Mouse (Mus musculus): Measurements from ENCODE around the gene Cntnap5c.

Cntnap5c gene

DNA sequence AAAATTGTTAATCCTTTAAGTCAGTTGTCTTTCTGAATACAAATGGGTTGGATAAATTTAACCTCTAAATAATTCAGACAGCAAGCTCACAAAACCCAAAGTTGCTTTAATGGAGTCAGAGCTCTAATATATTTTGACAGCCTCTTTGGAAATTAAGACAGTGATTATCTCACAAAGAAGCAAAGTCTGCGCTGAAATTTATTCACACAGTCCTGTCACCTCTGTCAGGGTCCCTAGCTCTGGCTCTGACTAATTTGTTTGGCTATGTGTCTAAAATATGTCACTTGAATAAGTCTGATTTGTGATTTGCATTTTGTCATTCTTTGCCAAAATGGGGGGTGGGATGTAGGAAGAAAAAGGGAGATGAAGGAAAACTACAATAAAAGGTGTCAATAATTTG, 234.0 kb downstream of the Cntnap5c start:
- DNase-seq (ENCODE audit: extremely low read depth, low read depth) = no peak

DNA sequence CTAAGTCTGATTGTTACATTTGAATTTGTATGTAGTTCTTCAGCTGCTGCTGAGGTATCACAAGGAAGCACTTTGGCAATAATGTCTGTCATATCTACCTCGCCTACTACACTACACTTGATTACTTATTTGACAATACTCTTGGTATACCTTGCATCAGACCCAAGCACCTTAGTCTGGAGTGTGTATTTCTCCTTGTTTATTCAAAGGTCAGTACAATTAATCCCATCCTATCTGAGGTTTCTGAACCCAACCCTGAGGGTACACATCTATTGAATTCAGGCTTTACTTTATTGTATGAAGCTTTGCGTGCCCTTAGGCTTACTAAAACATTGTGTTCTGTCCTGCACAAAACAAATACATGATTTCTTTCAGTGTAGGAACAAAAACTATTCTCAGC, 235.1 kb downstream of the Cntnap5c start:
- no peak for DNase-seq (ENCODE audit: extremely low read depth, low read depth)

DNA sequence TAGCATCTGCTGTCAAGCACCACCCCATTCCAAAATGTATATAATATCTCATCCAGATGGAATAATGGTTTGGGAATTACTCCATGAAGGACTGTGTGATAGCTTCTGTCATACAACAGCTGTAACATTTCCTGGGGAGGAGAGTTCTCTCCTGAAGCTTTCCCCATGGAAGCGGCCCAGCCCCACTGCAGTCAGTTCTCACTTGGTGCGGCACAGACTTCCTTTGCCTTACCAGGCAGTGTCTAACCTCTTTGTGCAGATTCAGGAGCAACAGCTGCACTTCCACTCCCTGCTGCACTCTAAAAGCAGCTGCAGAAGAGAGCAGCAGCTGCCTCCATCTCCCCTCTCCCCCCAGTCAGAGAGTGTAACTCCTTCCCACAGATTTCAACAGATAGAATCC, 271.8 kb downstream of the Cntnap5c start:
- no peak for DNase-seq (ENCODE audit: extremely low read depth, low read depth)

DNA sequence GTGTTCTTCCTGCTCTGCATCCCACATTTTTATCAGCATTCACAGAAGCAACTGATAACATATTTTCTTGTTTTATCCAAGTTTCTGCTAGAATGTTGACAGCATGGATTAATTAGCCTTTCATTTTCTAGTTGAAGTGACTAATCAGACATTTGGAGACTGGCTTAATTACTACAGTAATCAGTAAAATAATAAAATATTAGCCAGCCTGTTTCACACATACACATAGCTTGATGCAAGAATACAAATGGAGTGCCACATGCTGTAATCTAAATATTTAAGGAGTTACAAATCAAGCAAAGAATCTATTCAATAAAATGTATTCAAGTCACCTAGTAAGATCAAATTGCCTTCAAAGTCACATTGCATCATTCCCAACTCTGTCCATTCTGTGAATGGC, 275.8 kb downstream of the Cntnap5c start:
- no peak for DNase-seq (ENCODE audit: extremely low read depth, low read depth)

DNA sequence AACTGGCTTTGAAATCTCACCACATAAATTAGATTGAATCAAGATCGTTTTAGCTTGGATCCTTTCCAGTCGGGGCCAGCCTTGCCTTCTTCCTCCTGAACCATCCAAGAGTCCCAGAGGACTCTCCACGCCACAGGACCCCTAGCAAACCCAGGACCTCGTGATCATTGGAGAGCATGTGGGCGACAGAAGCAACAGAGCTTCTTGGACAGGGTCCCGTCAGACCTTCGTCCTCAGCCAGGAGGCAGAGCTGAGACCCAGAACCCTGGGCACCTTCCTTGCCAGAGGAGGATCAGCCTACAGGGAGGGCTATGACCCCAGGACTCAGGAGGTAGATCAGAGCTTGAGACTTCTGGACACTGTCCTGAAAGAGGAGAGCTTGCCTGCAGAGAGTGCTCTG, 300.5 kb downstream of the Cntnap5c start:
- no peak for DNase-seq (ENCODE audit: extremely low read depth, low read depth)

DNA sequence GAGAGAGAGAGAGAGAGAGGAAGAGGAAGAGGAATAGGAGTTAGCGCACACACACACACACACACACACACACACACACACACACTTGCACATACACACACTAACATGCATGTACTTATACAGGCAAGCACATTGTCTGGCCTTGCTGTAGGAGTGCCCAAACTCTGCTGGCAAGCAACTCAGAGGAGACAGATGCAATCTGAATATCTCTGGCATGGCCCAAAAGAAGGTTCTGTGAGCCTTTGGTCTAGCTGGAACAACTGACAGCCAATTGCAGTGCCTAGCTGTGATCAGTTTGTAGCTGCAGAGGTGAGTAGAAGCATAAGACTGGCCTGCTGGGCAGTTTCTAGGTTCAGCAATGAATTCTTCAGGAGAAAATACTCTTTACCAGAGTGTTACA, 313.3 kb downstream of the Cntnap5c start:
- no peak for DNase-seq (ENCODE audit: extremely low read depth, low read depth)

DNA sequence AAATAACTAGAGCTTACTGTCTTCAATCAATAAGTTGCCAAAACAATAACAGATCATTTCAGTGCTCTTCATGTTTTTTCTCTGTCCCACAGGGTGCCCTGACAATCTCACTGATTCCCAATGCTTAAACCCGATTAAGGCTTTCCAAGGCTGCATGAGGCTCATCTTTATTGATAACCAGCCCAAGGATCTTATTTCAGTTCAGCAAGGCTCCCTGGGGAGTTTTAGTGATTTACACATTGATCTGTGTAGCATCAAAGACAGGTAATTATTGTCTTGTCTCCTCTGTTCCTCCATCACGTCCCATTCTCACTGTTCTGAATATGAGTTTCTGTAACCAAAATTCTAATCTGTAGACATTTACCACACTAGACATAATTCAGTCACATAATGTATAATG, 335.1 kb downstream of the Cntnap5c start:
- no peak for DNase-seq (ENCODE audit: extremely low read depth, low read depth)

DNA sequence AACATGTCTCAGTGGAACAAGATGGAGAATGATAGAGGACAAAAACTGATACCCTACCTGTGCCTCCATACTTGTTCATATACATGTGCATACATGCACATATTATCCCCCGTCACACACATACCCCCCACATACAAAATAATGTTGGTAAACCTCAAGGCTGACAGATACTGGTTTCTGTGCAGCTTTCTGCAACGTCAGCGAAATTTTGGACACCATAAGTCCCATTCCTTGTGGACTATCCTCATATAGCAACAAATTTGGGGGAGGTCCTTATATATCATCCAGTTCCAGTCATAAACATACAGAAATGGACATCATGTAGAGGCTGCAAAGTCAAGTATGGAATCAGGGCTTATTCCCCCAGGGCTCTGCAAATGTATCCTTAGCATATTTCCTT, 338.5 kb downstream of the Cntnap5c start:
- no peak for DNase-seq (ENCODE audit: extremely low read depth, low read depth)

DNA sequence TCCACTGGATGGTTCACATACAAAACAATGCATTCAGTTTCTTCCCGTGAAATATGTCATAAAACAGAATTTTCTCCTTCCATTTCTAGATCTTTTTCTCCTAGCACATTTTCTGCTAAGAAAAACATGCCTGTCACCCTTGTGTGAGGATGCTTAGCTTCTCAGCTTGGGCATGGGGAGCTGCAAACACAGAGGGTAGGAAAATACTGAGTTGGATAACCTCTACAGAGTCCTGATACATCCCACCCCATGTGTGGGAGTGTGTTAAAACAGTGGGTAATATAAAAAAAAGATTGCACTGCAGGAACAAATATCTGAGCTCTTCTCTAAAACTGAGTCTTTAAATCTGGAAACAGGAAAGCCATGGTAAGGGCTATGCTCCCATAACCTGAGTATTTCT, 339.0 kb downstream of the Cntnap5c start:
- DNase-seq (ENCODE audit: extremely low read depth, low read depth) = no peak

DNA sequence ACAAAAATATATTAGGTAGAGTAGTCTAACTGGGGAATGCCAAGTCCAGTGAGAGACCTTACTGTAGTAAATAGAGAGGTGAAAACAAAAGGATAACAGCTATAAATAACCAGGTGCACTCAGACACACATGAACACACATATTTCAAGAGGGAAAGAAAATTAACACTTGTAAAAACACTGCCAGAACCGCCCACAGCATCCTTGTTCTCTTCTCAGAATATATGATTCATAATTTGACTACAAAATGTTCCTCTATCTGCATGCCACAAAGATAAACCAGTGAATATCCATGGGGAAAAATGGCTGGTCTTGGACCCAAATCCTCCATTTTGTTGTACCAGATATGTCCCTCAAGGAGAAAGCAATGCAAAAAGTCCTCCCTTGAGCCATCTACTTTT, 417.8 kb downstream of the Cntnap5c start:
- no peak for DNase-seq (ENCODE audit: extremely low read depth, low read depth)

DNA sequence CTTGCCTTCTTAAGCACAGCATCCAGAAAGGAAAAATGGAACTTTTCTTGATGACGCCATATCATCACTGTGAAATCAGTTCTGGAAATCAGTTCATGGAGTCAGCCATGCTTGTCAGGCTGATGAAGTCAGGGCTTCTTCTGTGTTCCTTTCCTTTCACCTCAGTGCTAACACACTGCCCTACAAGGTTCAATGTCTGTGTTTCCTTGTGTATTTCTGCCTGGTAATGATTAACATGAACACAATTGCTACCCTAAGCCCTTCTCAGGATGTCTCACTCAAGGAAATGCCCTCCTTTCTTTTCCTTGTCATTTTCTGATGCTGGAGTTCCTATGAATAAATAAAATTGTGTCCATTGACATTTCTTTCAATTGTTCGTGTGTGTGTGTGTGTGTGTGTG, 431.8 kb downstream of the Cntnap5c start:
- DNase-seq (ENCODE audit: extremely low read depth, low read depth) = no peak

DNA sequence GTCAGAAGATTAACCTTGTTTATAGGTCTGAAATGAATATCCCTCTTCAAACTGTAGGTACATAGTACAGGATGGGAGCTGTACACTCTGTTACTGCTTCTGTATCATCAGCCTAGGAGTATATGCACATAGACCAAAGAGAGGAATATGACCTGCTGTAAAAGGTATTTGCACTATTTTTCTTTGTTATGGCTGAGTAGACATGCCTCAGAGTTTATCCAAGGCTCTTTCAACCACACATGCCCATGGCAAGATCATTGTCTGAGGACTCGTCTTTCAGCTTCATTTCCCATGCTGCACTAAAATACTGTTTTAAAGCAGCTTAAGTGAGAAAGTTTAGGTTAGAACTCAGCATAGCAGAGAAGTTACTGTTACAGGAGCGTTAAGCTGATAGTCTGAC, 498.7 kb downstream of the Cntnap5c start:
- no peak for DNase-seq (ENCODE audit: extremely low read depth, low read depth)

DNA sequence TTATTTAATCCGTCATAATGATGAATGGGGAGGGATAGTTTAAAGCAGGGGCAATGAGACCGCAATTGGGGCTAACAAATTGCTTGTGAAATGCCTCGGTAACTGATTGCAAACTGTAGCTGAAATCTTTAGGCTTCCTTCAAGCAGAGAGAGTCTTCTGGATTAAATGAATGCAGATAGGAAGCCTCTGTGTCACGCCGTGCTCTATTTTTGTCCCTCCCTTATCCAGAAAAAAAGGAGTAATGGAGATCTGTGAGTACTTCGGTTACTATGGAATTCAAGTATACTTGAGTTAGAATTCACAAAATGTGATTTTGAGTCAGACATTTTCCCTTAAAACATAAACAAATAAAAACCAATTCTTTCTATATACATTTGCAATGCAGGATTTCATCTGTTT, 581.9 kb downstream of the Cntnap5c start:
- no peak for DNase-seq (ENCODE audit: extremely low read depth, low read depth)

DNA sequence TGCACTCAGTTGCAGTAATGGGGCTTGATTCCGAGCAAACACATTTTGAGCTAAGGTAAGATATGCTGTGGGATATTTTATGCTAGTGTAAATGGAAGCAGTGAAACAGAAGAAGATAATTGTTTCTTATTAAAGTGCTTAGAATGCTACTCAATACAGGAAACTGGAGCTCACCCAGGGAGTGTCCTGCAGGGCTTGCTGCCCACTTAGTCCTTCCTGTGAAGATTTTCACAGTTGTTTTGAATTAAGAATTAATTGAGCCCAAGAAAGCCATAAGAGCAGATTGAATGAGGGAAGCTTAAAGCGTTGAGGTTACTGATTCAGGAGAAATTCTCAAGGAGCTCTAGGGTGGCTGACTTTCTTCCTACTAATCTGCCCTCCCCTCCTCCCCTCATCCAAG, 586.9 kb downstream of the Cntnap5c start:
- DNase-seq (ENCODE audit: extremely low read depth, low read depth) = no peak

DNA sequence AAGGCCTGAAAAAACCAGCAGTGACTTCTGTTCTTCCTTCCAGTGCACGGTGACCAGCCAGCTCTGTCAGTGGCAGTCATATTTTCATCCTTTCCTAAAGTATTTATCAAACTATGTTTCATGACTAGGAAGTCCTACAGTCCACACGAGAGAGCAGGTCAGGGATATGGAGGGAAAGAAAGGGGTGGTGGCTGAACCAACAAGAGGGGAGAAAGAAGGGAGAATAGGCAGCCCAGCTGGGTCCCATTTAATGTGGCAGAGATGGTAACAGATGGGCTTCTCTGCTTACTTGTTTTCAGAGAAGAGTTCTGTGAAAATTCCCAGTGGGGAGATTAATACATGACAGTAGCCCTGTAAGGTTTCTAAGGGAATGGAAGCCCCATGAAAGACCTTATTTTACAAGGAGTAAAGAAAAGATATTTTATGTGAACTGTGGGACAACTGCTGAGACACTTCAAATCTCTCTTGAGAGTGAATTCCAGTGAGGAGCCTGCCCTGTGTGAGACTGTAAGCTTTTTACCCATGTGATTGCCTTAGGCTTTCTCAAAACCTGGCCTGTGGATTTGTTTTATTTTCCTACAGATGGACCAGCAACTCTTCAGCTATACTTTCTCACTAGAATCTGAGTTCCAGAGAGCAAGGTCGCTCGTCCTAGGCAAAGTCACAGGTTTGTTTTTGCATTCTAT, 594.4 kb downstream of the Cntnap5c start:
- DNase-seq (ENCODE audit: extremely low read depth, low read depth) = no peak

DNA sequence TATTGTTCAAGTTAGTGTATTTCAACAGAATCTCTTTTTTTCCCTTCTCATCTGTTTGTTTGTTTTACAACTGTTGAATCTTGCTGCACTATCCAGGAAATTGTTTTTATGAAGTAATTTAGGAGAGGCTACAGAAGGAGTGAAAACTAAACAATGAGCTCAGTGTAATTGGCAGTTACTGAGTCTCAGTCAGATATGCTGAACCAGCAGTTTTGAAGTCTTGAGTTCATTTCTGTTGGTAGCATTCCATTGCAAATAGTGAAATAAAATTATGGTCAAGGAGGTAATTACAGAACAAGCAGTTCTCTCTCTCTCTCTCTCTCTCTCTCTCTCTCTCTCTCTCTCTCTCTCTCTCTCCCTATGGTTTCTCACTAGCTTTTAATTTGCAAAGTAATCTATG, 600.7 kb downstream of the Cntnap5c start:
- DNase-seq (ENCODE audit: extremely low read depth, low read depth) = no peak

DNA sequence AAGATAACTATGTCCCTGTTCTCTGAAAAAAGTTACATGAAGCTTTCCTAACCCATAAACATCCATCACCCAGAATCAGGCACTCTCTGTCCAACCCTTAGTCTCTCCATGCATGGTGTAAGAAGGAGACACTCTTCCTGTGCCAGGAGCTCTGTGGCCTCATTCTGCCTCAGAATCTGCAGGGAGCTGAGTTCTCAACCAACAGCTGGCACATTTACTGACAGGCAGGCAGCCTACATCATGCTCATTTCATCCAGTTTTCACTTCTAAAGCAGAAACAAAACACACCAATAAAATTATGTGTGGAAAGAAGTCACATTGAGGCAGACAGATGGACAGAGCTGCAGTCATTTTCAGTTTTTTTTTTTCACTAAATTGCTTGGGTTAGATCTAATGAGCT, 638.4 kb downstream of the Cntnap5c start:
- no peak for DNase-seq (ENCODE audit: extremely low read depth, low read depth)

DNA sequence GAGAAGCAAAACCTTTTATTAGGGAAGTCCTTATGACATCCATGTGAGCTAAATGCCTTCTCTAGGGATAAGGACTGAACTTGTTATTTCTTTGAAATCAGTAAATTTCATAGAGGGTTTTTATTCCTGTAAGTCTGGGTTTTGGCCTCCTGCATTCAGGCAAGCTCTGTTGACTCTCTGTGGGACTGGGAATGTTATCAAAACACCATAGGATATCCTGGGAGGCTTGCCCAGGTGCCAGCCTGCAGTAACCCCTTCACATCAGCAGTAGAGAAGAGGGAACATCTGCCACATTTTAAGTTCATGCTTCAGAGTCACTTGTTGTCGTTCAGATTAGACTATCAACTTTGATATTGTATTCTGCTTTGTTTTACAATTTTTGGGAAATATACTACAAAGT, 639.4 kb downstream of the Cntnap5c start:
- no peak for DNase-seq (ENCODE audit: extremely low read depth, low read depth)

DNA sequence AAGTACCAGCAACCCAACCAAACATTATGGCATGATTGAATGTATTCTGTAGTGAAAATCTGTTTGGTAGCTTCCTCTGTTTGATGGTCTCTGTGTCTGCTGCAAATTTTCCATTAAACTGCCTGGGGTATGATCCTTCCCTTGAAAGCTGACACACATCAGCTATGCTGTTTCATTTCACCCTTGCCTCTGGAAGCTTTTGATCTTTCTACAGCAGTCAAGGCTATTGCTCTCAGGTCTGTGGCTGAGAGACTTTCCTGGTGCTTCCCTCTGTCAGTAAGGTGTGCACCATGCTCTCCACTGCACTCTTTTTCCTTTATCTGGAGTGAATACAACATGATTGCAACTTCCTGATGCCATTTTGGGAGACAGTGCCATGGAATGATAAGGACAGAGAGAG, 668.1 kb downstream of the Cntnap5c start:
- no peak for DNase-seq (ENCODE audit: extremely low read depth, low read depth)

All from MEL-GATA-1-ER (cell line).